Mouse (Mus musculus): ENCODE data around the gene Wnt10a. TPM values are rescaled to one million over a fixed set of nuclear protein-coding genes. Genes with fewer than 3 reads are reported as not detected.

The Wnt10a gene
- polyA plus RNA-seq, 1 experiment from 2014 or later = not detected

- Histone ChIP-seq H3K4me3 (no peak overlapping the region), H3K4me2 (no peak overlapping the region), H3K27ac (replicated peaks) (no peak overlapping the region), H3K4me1 (peaks cover 23% of the 10 kb centered on the region), H3K9ac (no peak overlapping the region), H3K9me3 (0 out of 2 replicates have a peak, but pooled peaks cover 5% of the 10 kb centered on the region), H3K27me3 (replicated peaks) (peaks cover 99% of the 10 kb centered on the region), H3K36me3 (no peaks in the 10 kb centered on the region)
- 5% methylated on average over 7 of the region's 7 CpGs for WGBS
- no peak for ATAC-seq (ENCODE audit: extremely low read depth, insufficient number of reproducible peaks, low FRiP score, low TSS enrichment)
Observed at GRCm38 (mm10) chr1:74787846-74788245, 3.5 kb upstream of the Wnt10a start.

- H3K4me1 ChIP-seq = peaks cover 20% of the 10 kb centered on the region
- no peak overlapping the region for H3K27ac ChIP-seq (replicated peaks)
- H3K9ac ChIP-seq = no peak overlapping the region
- 0 out of 2 replicates have a peak, but pooled peaks cover 5% of the 10 kb centered on the region for H3K9me3 ChIP-seq
- H3K27me3 ChIP-seq (replicated peaks) = peaks cover 99% of the 10 kb centered on the region
- ATAC-seq (ENCODE audit: extremely low read depth, insufficient number of reproducible peaks, low FRiP score, low TSS enrichment) = no peak
- 13% methylated on average over 6 of the region's 6 CpGs for WGBS
- no peak overlapping the region for H3K4me3 ChIP-seq
- no peaks in the 10 kb centered on the region for H3K36me3 ChIP-seq
- no peak overlapping the region for H3K4me2 ChIP-seq
Observed at GRCm38 (mm10) chr1:74788603-74789176, 2.6 kb upstream of the Wnt10a start.

- Histone ChIP-seq H3K9ac (no peak overlapping the region), H3K27me3 (replicated peaks) (peaks cover 99% of the 10 kb centered on the region), H3K36me3 (no peaks in the 10 kb centered on the region), H3K27ac (replicated peaks) (no peak overlapping the region), H3K4me1 (peaks cover 23% of the 10 kb centered on the region), H3K4me3 (no peak overlapping the region), H3K9me3 (0 out of 2 replicates have a peak, but pooled peaks cover 2% of the 10 kb centered on the region), H3K4me2 (no peak overlapping the region)
- no peak for ATAC-seq (ENCODE audit: extremely low read depth, insufficient number of reproducible peaks, low FRiP score, low TSS enrichment)
- WGBS = 10% methylated on average over 3 of the region's 3 CpGs
Observed at GRCm38 (mm10) chr1:74790095-74790494, 1.2 kb upstream of the Wnt10a start.

GRCm38 (mm10) chr1:74792831-74793660 is 1.7 kb downstream of the Wnt10a start:
- Histone ChIP-seq H3K36me3 (no peaks in the 10 kb centered on the region), H3K4me2 (no peak overlapping the region), H3K27ac (replicated peaks) (no peak overlapping the region), H3K4me3 (no peak overlapping the region), H3K9me3 (no peaks in the 10 kb centered on the region), H3K4me1 (peaks cover 28% of the 10 kb centered on the region), H3K9ac (no peak overlapping the region), H3K27me3 (replicated peaks) (peaks cover 100% of the 10 kb centered on the region)
- no peak for ATAC-seq (ENCODE audit: extremely low read depth, insufficient number of reproducible peaks, low FRiP score, low TSS enrichment)
- 10% methylated on average over 19 of the region's 19 CpGs for WGBS

- 1% methylated on average over 37 of the region's 38 CpGs for WGBS
- no peak for ATAC-seq (ENCODE audit: extremely low read depth, insufficient number of reproducible peaks, low FRiP score, low TSS enrichment)
- H3K27ac ChIP-seq (replicated peaks) = no peak overlapping the region
- H3K9ac ChIP-seq = peak overlapping the region; percentile 59
- H3K9me3 ChIP-seq = no peaks in the 10 kb centered on the region
- H3K4me3 ChIP-seq = peak overlapping the region; percentile 42
- H3K4me2 ChIP-seq = peak overlapping the region; percentile 62
- peaks cover 100% of the 10 kb centered on the region for H3K27me3 ChIP-seq (replicated peaks)
- no peaks in the 10 kb centered on the region for H3K36me3 ChIP-seq
- H3K4me1 ChIP-seq = peaks cover 28% of the 10 kb centered on the region
Observed at GRCm38 (mm10) chr1:74794487-74795144, 3.3 kb downstream of the Wnt10a start.

GRCm38 (mm10) chr1:74795145-74795529 is 3.8 kb downstream of the Wnt10a start:
- Histone ChIP-seq H3K4me1 (peaks cover 28% of the 10 kb centered on the region), H3K4me3 (peak overlapping the region; percentile 42)

GRCm38 (mm10) chr1:74797459-74797858 is 6.1 kb downstream of the Wnt10a start:
- 3% methylated on average over 5 of the region's 5 CpGs for WGBS
- Histone ChIP-seq H3K27ac (replicated peaks) (no peak overlapping the region), H3K9me3 (no peaks in the 10 kb centered on the region), H3K4me1 (peaks cover 25% of the 10 kb centered on the region), H3K4me3 (no peak overlapping the region), H3K27me3 (replicated peaks) (peaks cover 100% of the 10 kb centered on the region), H3K36me3 (no peaks in the 10 kb centered on the region), H3K4me2 (no peak overlapping the region), H3K9ac (no peak overlapping the region)
- no peak for ATAC-seq (ENCODE audit: extremely low read depth, insufficient number of reproducible peaks, low FRiP score, low TSS enrichment)

More at GRCm38 (mm10) chr1:74795145-74795529, 3.8 kb downstream of the Wnt10a start:
- no peak for ATAC-seq (ENCODE audit: extremely low read depth, insufficient number of reproducible peaks, low FRiP score, low TSS enrichment)
- H3K27me3 ChIP-seq (replicated peaks) = peaks cover 100% of the 10 kb centered on the region
- H3K9ac ChIP-seq = 0 out of 2 replicates have a peak overlapping the region, but pooled peaks have one; percentile 59
- H3K27ac ChIP-seq (replicated peaks) = no peak overlapping the region
- no peaks in the 10 kb centered on the region for H3K9me3 ChIP-seq
- no peaks in the 10 kb centered on the region for H3K36me3 ChIP-seq
- 3% methylated on average over 7 of the region's 11 CpGs for WGBS
- H3K4me2 ChIP-seq = peak overlapping the region; percentile 62

- H3K4me3 ChIP-seq = peak overlapping the region; percentile 40
- H3K9ac ChIP-seq = peak overlapping the region; percentile 54; the same call in 1 of the 2 replicates
- WGBS = under 1% methylated on average over 29 of the region's 29 CpGs
- H3K4me1 ChIP-seq = peaks cover 24% of the 10 kb centered on the region
- no peak for ATAC-seq (ENCODE audit: extremely low read depth, insufficient number of reproducible peaks, low FRiP score, low TSS enrichment)
- no peaks in the 10 kb centered on the region for H3K36me3 ChIP-seq
- H3K27ac ChIP-seq (replicated peaks) = no peak overlapping the region
- no peaks in the 10 kb centered on the region for H3K9me3 ChIP-seq
- peaks cover 100% of the 10 kb centered on the region for H3K27me3 ChIP-seq (replicated peaks)
- peak overlapping the region; percentile 63 for H3K4me2 ChIP-seq
Observed at GRCm38 (mm10) chr1:74800424-74800888, 9.1 kb downstream of the Wnt10a start.

- Histone ChIP-seq H3K36me3 (no peaks in the 10 kb centered on the region), H3K27ac (replicated peaks) (no peak overlapping the region), H3K9me3 (no peaks in the 10 kb centered on the region), H3K9ac (no peak overlapping the region), H3K4me1 (peaks cover 34% of the 10 kb centered on the region), H3K27me3 (replicated peaks) (peaks cover 100% of the 10 kb centered on the region), H3K4me3 (no peak overlapping the region), H3K4me2 (no peak overlapping the region)
- ATAC-seq (ENCODE audit: extremely low read depth, insufficient number of reproducible peaks, low FRiP score, low TSS enrichment) = no peak
- 17% methylated on average over 6 of the region's 6 CpGs for WGBS
Observed at GRCm38 (mm10) chr1:74801631-74802140, 10.4 kb downstream of the Wnt10a start.

GRCm38 (mm10) chr1:74802795-74803656 is 11.7 kb downstream of the Wnt10a start:
- Histone ChIP-seq H3K36me3 (no peaks in the 10 kb centered on the region), H3K27ac (replicated peaks) (no peak overlapping the region), H3K4me2 (peak overlapping the region; percentile 82), H3K4me1 (peaks cover 44% of the 10 kb centered on the region), H3K27me3 (replicated peaks) (peaks cover 100% of the 10 kb centered on the region), H3K9ac (peak overlapping the region; percentile 44), H3K4me3 (peak overlapping the region; percentile 52), H3K9me3 (no peaks in the 10 kb centered on the region)
- peak; percentile 43; the same call in 1 of the 2 replicates for ATAC-seq (ENCODE audit: extremely low read depth, insufficient number of reproducible peaks, low FRiP score, low TSS enrichment)
- under 1% methylated on average over 57 of the region's 57 CpGs for WGBS

Data from heart, embryonic 13.5 days (tissue).